Mouse (Mus musculus): Measurements from ENCODE around the gene Tiparp. TPM values are rescaled to one million over a fixed set of nuclear protein-coding genes. Genes with fewer than 3 reads are reported as not detected.
A peak's percentile ranks its signal among the peaks of the same experiment; 100 is the strongest.

The Tiparp gene
- 32.7 and 36.0 TPM in 2 replicates for polyA plus RNA-seq (2015; fragmentation: Nextera tagmentation; extraction: Ambion mirVana)

- Histone ChIP-seq H3K4me3 (peak within 1 kb of the TSS; percentile 94), H3K27ac (peak within 1 kb of the TSS; percentile 100), H3K4me1 (replicated peaks) (peaks cover 15% of the 10 kb centered on the region), H3K9ac (peak within 1 kb of the TSS; percentile 94), H3K4me2 (peak within 1 kb of the TSS; percentile 77), H3K9me3 (no peaks in the 10 kb centered on the region), H3K27me3 (no peaks in the 10 kb centered on the region), H3K36me3 (peaks cover 6% of the 10 kb centered on the region)
- under 1% methylated on average over 95 of the region's 109 CpGs for WGBS
- ATAC-seq (ENCODE audit: low FRiP score) = peak; percentile 96
Observed at GRCm38 (mm10) chr3:65527691-65528601, at the start of gene Tiparp. Gene Tiparp (plus strand): TSS chr3:65528410.

GRCm38 (mm10) chr3:65480676-65481075, 47.5 kb upstream of the Tiparp start:
- no peak for ATAC-seq (ENCODE audit: low FRiP score)
- H3K4me3 ChIP-seq = no peak overlapping the region
- 85% methylated on average over 6 of the region's 6 CpGs for WGBS

GRCm38 (mm10) chr3:65482266-65482665, 45.9 kb upstream of the Tiparp start:
- Histone ChIP-seq H3K9me3 (no peaks in the 10 kb centered on the region), H3K4me3 (no peak overlapping the region), H3K4me1 (replicated peaks) (no peaks in the 10 kb centered on the region), H3K4me2 (no peak overlapping the region), H3K27ac (no peak overlapping the region), H3K27me3 (no peaks in the 10 kb centered on the region), H3K9ac (no peak overlapping the region), H3K36me3 (no peaks in the 10 kb centered on the region)
- no peak for ATAC-seq (ENCODE audit: low FRiP score)
- WGBS = 28% methylated on average over 1 of the region's 1 CpGs

More at GRCm38 (mm10) chr3:65480676-65481075, 47.5 kb upstream of the Tiparp start:
- Histone ChIP-seq H3K27me3 (no peaks in the 10 kb centered on the region), H3K4me1 (replicated peaks) (peaks cover 7% of the 10 kb centered on the region), H3K4me2 (no peak overlapping the region), H3K27ac (no peak overlapping the region), H3K9ac (no peak overlapping the region), H3K9me3 (no peaks in the 10 kb centered on the region), H3K36me3 (no peaks in the 10 kb centered on the region)

GRCm38 (mm10) chr3:65482698-65483407, 45.4 kb upstream of the Tiparp start:
- WGBS = 73% methylated on average over 6 of the region's 6 CpGs

GRCm38 (mm10) chr3:65484161-65484733, 44.0 kb upstream of the Tiparp start:
- Histone ChIP-seq H3K9ac (no peak overlapping the region), H3K4me2 (no peak overlapping the region), H3K27me3 (no peaks in the 10 kb centered on the region), H3K36me3 (no peaks in the 10 kb centered on the region), H3K4me3 (no peak overlapping the region), H3K4me1 (replicated peaks) (no peaks in the 10 kb centered on the region), H3K27ac (no peak overlapping the region), H3K9me3 (no peaks in the 10 kb centered on the region)
- no peak for ATAC-seq (ENCODE audit: low FRiP score)
- WGBS = 72% methylated on average over 7 of the region's 7 CpGs

More at GRCm38 (mm10) chr3:65482698-65483407, 45.4 kb upstream of the Tiparp start:
- Histone ChIP-seq H3K9me3 (no peaks in the 10 kb centered on the region), H3K9ac (no peak overlapping the region), H3K4me1 (replicated peaks) (no peaks in the 10 kb centered on the region), H3K27me3 (no peaks in the 10 kb centered on the region), H3K4me2 (no peak overlapping the region), H3K27ac (no peak overlapping the region), H3K4me3 (no peak overlapping the region), H3K36me3 (no peaks in the 10 kb centered on the region)
- no peak for ATAC-seq (ENCODE audit: low FRiP score)

- Histone ChIP-seq H3K4me1 (replicated peaks) (no peaks in the 10 kb centered on the region), H3K27me3 (no peaks in the 10 kb centered on the region), H3K9me3 (no peaks in the 10 kb centered on the region), H3K4me2 (no peak overlapping the region), H3K4me3 (no peak overlapping the region), H3K9ac (no peak overlapping the region), H3K27ac (no peak overlapping the region), H3K36me3 (no peaks in the 10 kb centered on the region)
- WGBS = 83% methylated on average over 2 of the region's 2 CpGs
- ATAC-seq (ENCODE audit: low FRiP score) = no peak
Observed at GRCm38 (mm10) chr3:65487419-65488088, 40.7 kb upstream of the Tiparp start.

GRCm38 (mm10) chr3:65488556-65489244, 39.5 kb upstream of the Tiparp start:
- no peaks in the 10 kb centered on the region for H3K9me3 ChIP-seq
- no peak for ATAC-seq (ENCODE audit: low FRiP score)
- no peak overlapping the region for H3K4me2 ChIP-seq
- H3K36me3 ChIP-seq = no peaks in the 10 kb centered on the region
- H3K9ac ChIP-seq = no peak overlapping the region
- no peak overlapping the region for H3K27ac ChIP-seq
- H3K4me3 ChIP-seq = no peak overlapping the region
- no peaks in the 10 kb centered on the region for H3K27me3 ChIP-seq
- 70% methylated on average over 1 of the region's 1 CpGs for WGBS
- H3K4me1 ChIP-seq (replicated peaks) = no peaks in the 10 kb centered on the region

- H3K9ac ChIP-seq = no peak overlapping the region
Observed at GRCm38 (mm10) chr3:65489601-65490000, 38.6 kb upstream of the Tiparp start.

GRCm38 (mm10) chr3:65494291-65494763, 33.9 kb upstream of the Tiparp start:
- H3K4me1 ChIP-seq (replicated peaks) = peaks cover 8% of the 10 kb centered on the region
- no peaks in the 10 kb centered on the region for H3K9me3 ChIP-seq
- no peaks in the 10 kb centered on the region for H3K27me3 ChIP-seq
- H3K9ac ChIP-seq = no peak overlapping the region
- 48% methylated on average over 9 of the region's 9 CpGs for WGBS
- no peaks in the 10 kb centered on the region for H3K36me3 ChIP-seq
- no peak overlapping the region for H3K4me3 ChIP-seq
- ATAC-seq (ENCODE audit: low FRiP score) = no peak
- no peak overlapping the region for H3K4me2 ChIP-seq
- H3K27ac ChIP-seq = peak overlapping the region; percentile 61; the same call in 1 of the 2 replicates

More at GRCm38 (mm10) chr3:65489601-65490000, 38.6 kb upstream of the Tiparp start:
- H3K27me3 ChIP-seq = no peaks in the 10 kb centered on the region
- 90% methylated on average over 6 of the region's 6 CpGs for WGBS
- H3K36me3 ChIP-seq = no peaks in the 10 kb centered on the region
- no peak overlapping the region for H3K27ac ChIP-seq
- peaks cover 7% of the 10 kb centered on the region for H3K4me1 ChIP-seq (replicated peaks)
- H3K4me3 ChIP-seq = no peak overlapping the region
- H3K9me3 ChIP-seq = no peaks in the 10 kb centered on the region
- no peak overlapping the region for H3K4me2 ChIP-seq
- no peak for ATAC-seq (ENCODE audit: low FRiP score)

- ATAC-seq (ENCODE audit: low FRiP score) = no peak
- Histone ChIP-seq H3K27ac (no peak overlapping the region), H3K4me2 (no peak overlapping the region), H3K4me1 (replicated peaks) (no peaks in the 10 kb centered on the region), H3K36me3 (no peaks in the 10 kb centered on the region), H3K27me3 (no peaks in the 10 kb centered on the region), H3K4me3 (no peak overlapping the region), H3K9me3 (no peaks in the 10 kb centered on the region), H3K9ac (no peak overlapping the region)
- 80% methylated on average over 2 of the region's 2 CpGs for WGBS
Observed at GRCm38 (mm10) chr3:65507766-65508165, 20.4 kb upstream of the Tiparp start.

- WGBS = 86% methylated on average over 2 of the region's 2 CpGs
- H3K4me3 ChIP-seq = no peak overlapping the region
- no peaks in the 10 kb centered on the region for H3K4me1 ChIP-seq (replicated peaks)
- H3K27me3 ChIP-seq = no peaks in the 10 kb centered on the region
- H3K4me2 ChIP-seq = no peak overlapping the region
- H3K9ac ChIP-seq = no peak overlapping the region
- no peak overlapping the region for H3K27ac ChIP-seq
- ATAC-seq (ENCODE audit: low FRiP score) = no peak
- H3K9me3 ChIP-seq = no peaks in the 10 kb centered on the region
- H3K36me3 ChIP-seq = no peaks in the 10 kb centered on the region
Observed at GRCm38 (mm10) chr3:65510588-65510987, 17.6 kb upstream of the Tiparp start.
